Mouse (Mus musculus): ENCODE measurements around the gene Arhgef15. TPM values are rescaled to one million over a fixed set of nuclear protein-coding genes. Genes with fewer than 3 reads are reported as not detected.
A peak's percentile ranks its signal among the peaks of the same experiment; 100 is the strongest.

Arhgef15 gene
- polyA plus RNA-seq, 3 experiments from 2014 or later, result 0.21 TPM; not detected in 2

- ATAC-seq, result no peak
Observed at GRCm38 (mm10) chr11:68911531-68912177, 45.6 kb downstream of the Arhgef15 start.

GRCm38 (mm10) chr11:68908846-68909503 is 48.3 kb downstream of the Arhgef15 start:
- no peak for ATAC-seq

- ATAC-seq, result no peak
Observed at GRCm38 (mm10) chr11:68907251-68907650, 50.0 kb downstream of the Arhgef15 start.

- no peak for ATAC-seq
Observed at GRCm38 (mm10) chr11:68906461-68906790, 50.9 kb downstream of the Arhgef15 start.

GRCm38 (mm10) chr11:68905665-68906460 is 51.4 kb downstream of the Arhgef15 start:
- ATAC-seq, result no peak

- no peak for ATAC-seq
Observed at GRCm38 (mm10) chr11:68905138-68905531, 52.1 kb downstream of the Arhgef15 start.

GRCm38 (mm10) chr11:68904375-68905137 is 52.7 kb downstream of the Arhgef15 start:
- no peak for ATAC-seq

- ATAC-seq, result no peak
Observed at GRCm38 (mm10) chr11:68903775-68904174, 53.5 kb downstream of the Arhgef15 start.

GRCm38 (mm10) chr11:68902823-68903222 is 54.5 kb downstream of the Arhgef15 start:
- ATAC-seq, result no peak

- no peak for ATAC-seq
Observed at GRCm38 (mm10) chr11:68902367-68902766, 54.9 kb downstream of the Arhgef15 start.

GRCm38 (mm10) chr11:68902047-68902364 is 55.3 kb downstream of the Arhgef15 start:
- no peak for ATAC-seq

- peak; percentile 92 for ATAC-seq
Observed at GRCm38 (mm10) chr11:68901351-68902046, 55.8 kb downstream of the Arhgef15 start, which contains the start of gene Rpl26. Gene Rpl26 (plus strand): TSS chr11:68901583.

GRCm38 (mm10) chr11:68900519-68901350 is 56.5 kb downstream of the Arhgef15 start:
- no peak for ATAC-seq

GRCm38 (mm10) chr11:68899815-68900214 is 57.5 kb downstream of the Arhgef15 start:
- no peak for ATAC-seq

GRCm38 (mm10) chr11:68898790-68899189 is 58.5 kb downstream of the Arhgef15 start:
- no peak for ATAC-seq

GRCm38 (mm10) chr11:68897838-68898237 is 59.4 kb downstream of the Arhgef15 start:
- no peak for ATAC-seq

GRCm38 (mm10) chr11:68897120-68897519 is 60.2 kb downstream of the Arhgef15 start:
- peak; percentile 49 for ATAC-seq

- no peak for ATAC-seq
Observed at GRCm38 (mm10) chr11:68896247-68896646, 61.0 kb downstream of the Arhgef15 start.

- no peak for ATAC-seq
Observed at GRCm38 (mm10) chr11:68893911-68894464, 63.3 kb downstream of the Arhgef15 start.

Measured in inflammation-experienced regulatory T-cells, adult 6 months (primary cell).